Mouse (Mus musculus) CH12.LX (cell line): ENCODE data around the gene Zscan20. TPM values are rescaled to one million over a fixed set of nuclear protein-coding genes. Genes with fewer than 3 reads are reported as not detected.

Experiments
- DNase-seq: peaks from one replicate; pipeline ENCODE4 v3.0.0-alpha.2; 2013; ENCODE audit errors: extremely low read depth
- H3K27ac ChIP-seq: 2 replicates; pipeline ENCODE4 v1.5.1; 2012; ENCODE audit warnings: low read depth, mild to moderate bottlenecking, control low read depth, moderate library complexity; ENCODE audit not compliant: insufficient read depth
- H3K27me3 ChIP-seq: replicated peaks from 2 replicates; pipeline ENCODE3; 2012; ENCODE audit warnings: inconsistent platforms
- H3K36me3 ChIP-seq, 2 experiments: replicated peaks in 1 of 2; 2 replicates each; pipeline versions ENCODE3 to v1.6.1; 2012; ENCODE audit warnings: inconsistent platforms in 1 of 2, low read length in 1 of 2, mild to moderate bottlenecking in 1 of 2, mixed read lengths in 1 of 2, moderate library complexity in 1 of 2; ENCODE audit not compliant: control insufficient read depth in 1 of 2, insufficient read depth in 1 of 2
- H3K4me1 ChIP-seq, 2 experiments: 2 replicates each; pipeline ENCODE4 v1.6.1; 2012; ENCODE audit warnings: inconsistent platforms in 1 of 2, moderate library complexity in 1 of 2; ENCODE audit not compliant: insufficient read depth in 2 of 2, control insufficient read depth in 1 of 2
- H3K4me2 ChIP-seq: 2 replicates; pipeline ENCODE4 v1.6.1; 2012; ENCODE audit warnings: low read depth, mild to moderate bottlenecking, control low read depth; ENCODE audit not compliant: poor library complexity, insufficient read depth, severe bottlenecking
- H3K4me3 ChIP-seq, 3 experiments: fragments of 150-350 bp in 1 of 3; sonication (generic) in 1 of 3; replicated peaks in 1 of 3; 2 replicates each; pipeline versions ENCODE3 to v1.5.1; 2011 to 2012; ENCODE audit warnings: low read depth in 2 of 3, low read length in 2 of 3, mild to moderate bottlenecking in 2 of 3, moderate library complexity in 2 of 3, control low read depth in 1 of 3, improper control_type of control experiment in 1 of 3, inconsistent platforms in 1 of 3, mixed read lengths in 1 of 3; ENCODE audit not compliant: poor library complexity in 1 of 3
- H3K79me2 ChIP-seq: replicated peaks from 2 replicates; pipeline ENCODE4 v1.6.1; 2012; ENCODE audit warnings: mild to moderate bottlenecking, moderate library complexity; ENCODE audit not compliant: control insufficient read depth, poor library complexity, insufficient read depth, severe bottlenecking; ENCODE audit errors: extremely low read depth
- H3K9ac ChIP-seq: 2 replicates; pipeline ENCODE4 v1.6.1; 2012; ENCODE audit warnings: low read depth, mild to moderate bottlenecking, control low read depth, moderate library complexity; ENCODE audit not compliant: insufficient read depth
- H3K9me3 ChIP-seq: replicated peaks from 2 replicates; pipeline ENCODE3; 2012; ENCODE audit warnings: low read length, inconsistent platforms, mixed read lengths
- BHLHE40 ChIP-seq: IDR thresholded peaks from 2 replicates; pipeline ENCODE4 v1.6.1; 2011; ENCODE audit warnings: mild to moderate bottlenecking, low read depth, low read length, improper control_type of control experiment
- CHD2 ChIP-seq: IDR thresholded peaks from 2 replicates; pipeline ENCODE4 v1.6.1; 2011; ENCODE audit warnings: low read length, improper control_type of control experiment
- ELF1 ChIP-seq: IDR thresholded peaks from 2 replicates; pipeline ENCODE4 v1.6.1; 2014; ENCODE audit warnings: low read depth, mild to moderate bottlenecking, inconsistent platforms, low read length, improper control_type of control experiment
- GABPA ChIP-seq: IDR thresholded peaks from 2 replicates; pipeline ENCODE4 v1.6.1; 2012; ENCODE audit warnings: low read depth, low read length, improper control_type of control experiment, inconsistent platforms; ENCODE audit not compliant: insufficient replicate concordance
- HCFC1 ChIP-seq: IDR thresholded peaks from 2 replicates; pipeline ENCODE4 v1.6.1; 2012; ENCODE audit warnings: low read depth, mild to moderate bottlenecking, inconsistent platforms, low read length, improper control_type of control experiment
- IRF4 ChIP-seq: IDR thresholded peaks from 2 replicates; pipeline ENCODE4 v1.6.1; 2014; ENCODE audit warnings: low read depth, mild to moderate bottlenecking, inconsistent platforms, low read length, improper control_type of control experiment
- JUN ChIP-seq: IDR thresholded peaks from 2 replicates; pipeline ENCODE4 v1.6.1; 2011; ENCODE audit warnings: low read depth, mild to moderate bottlenecking, low read length, improper control_type of control experiment, moderate library complexity; ENCODE audit not compliant: insufficient read depth
- KAT2A ChIP-seq: IDR thresholded peaks from 2 replicates; pipeline ENCODE4 v1.6.1; 2012; ENCODE audit warnings: low read length, improper control_type of control experiment, inconsistent platforms; ENCODE audit not compliant: insufficient replicate concordance
- MAFK ChIP-seq: IDR thresholded peaks from 2 replicates; pipeline ENCODE4 v1.6.1; 2011; ENCODE audit warnings: low read length, improper control_type of control experiment; ENCODE audit not compliant: insufficient replicate concordance
- MAZ ChIP-seq: IDR thresholded peaks from 2 replicates; pipeline ENCODE4 v1.6.1; 2012; ENCODE audit warnings: low read depth, mild to moderate bottlenecking, inconsistent platforms, low read length, improper control_type of control experiment, moderate library complexity
- MXI1 ChIP-seq: IDR thresholded peaks from 2 replicates; pipeline ENCODE4 v1.6.1; 2011; ENCODE audit warnings: mild to moderate bottlenecking, low read depth, low read length, improper control_type of control experiment
- MYC ChIP-seq: IDR thresholded peaks from 2 replicates; pipeline ENCODE4 v1.6.1; 2011; ENCODE audit warnings: low read depth, mild to moderate bottlenecking, improper control_type of control experiment, low read length
- NELFE ChIP-seq: IDR thresholded peaks from 2 replicates; pipeline ENCODE4 v1.6.1; 2011; ENCODE audit warnings: low read depth, low read length, improper control_type of control experiment
- NRF1 ChIP-seq: IDR thresholded peaks from 2 replicates; pipeline ENCODE4 v1.6.1; 2014; ENCODE audit warnings: low read depth, mild to moderate bottlenecking, inconsistent platforms, low read length, improper control_type of control experiment, moderate library complexity
- POLR2AphosphoS2 ChIP-seq: IDR thresholded peaks from 2 replicates; pipeline ENCODE4 v1.6.1; 2011; ENCODE audit warnings: low read depth, low read length, improper control_type of control experiment
- RAD21 ChIP-seq: IDR thresholded peaks from 2 replicates; pipeline ENCODE4 v1.6.1; 2011; ENCODE audit warnings: low read depth, mild to moderate bottlenecking, low read length, improper control_type of control experiment, moderate library complexity
- RCOR1 ChIP-seq: conservative IDR thresholded peaks from 2 replicates; pipeline ENCODE4 v1.6.1; 2012; ENCODE audit warnings: low read depth, mild to moderate bottlenecking, inconsistent platforms, low read length, improper control_type of control experiment
- TBP ChIP-seq: conservative IDR thresholded peaks from 2 replicates; pipeline ENCODE4 v1.6.1; 2011; ENCODE audit warnings: low read depth, low read length, improper control_type of control experiment
- TCF12 ChIP-seq: IDR thresholded peaks from 2 replicates; pipeline ENCODE4 v1.6.1; 2014; ENCODE audit warnings: low read depth, mild to moderate bottlenecking, inconsistent platforms, low read length, improper control_type of control experiment
- UBTF ChIP-seq: IDR thresholded peaks from 2 replicates; pipeline ENCODE4 v1.6.1; 2012; ENCODE audit warnings: low read depth, mild to moderate bottlenecking, inconsistent platforms, low read length, improper control_type of control experiment, moderate library complexity
- USF1 ChIP-seq: IDR thresholded peaks from 2 replicates; pipeline ENCODE4 v1.6.1; 2014; ENCODE audit warnings: low read depth, mild to moderate bottlenecking, inconsistent platforms, low read length, improper control_type of control experiment
- ZC3H11A ChIP-seq: IDR thresholded peaks from 2 replicates; pipeline ENCODE4 v1.6.1; 2012; ENCODE audit warnings: low read depth, mild to moderate bottlenecking, inconsistent platforms, low read length, improper control_type of control experiment
- ZMIZ1 ChIP-seq: IDR thresholded peaks from 2 replicates; pipeline ENCODE4 v1.6.1; 2012; ENCODE audit warnings: low read depth, mild to moderate bottlenecking, inconsistent platforms, low read length, improper control_type of control experiment
- ZNF384 ChIP-seq: IDR thresholded peaks from 2 replicates; pipeline ENCODE4 v1.6.1; 2012; ENCODE audit warnings: low read depth, low read length, improper control_type of control experiment, inconsistent platforms
- dilution Hi-C: fragments of 300-500 bp; cut with MboI; formaldehyde crosslinking; loops from 2 replicates; pipeline ENCODE4 v1.14.3; 2020; ENCODE audit warnings: low sequenced_read_pairs; ENCODE audit not compliant: extremely low pct_unique_long_range_greater_than_20kb, extremely low pct_ligation_motif_present
- in situ Hi-C: fragments of 300-500 bp; cut with MboI; formaldehyde crosslinking; loops from 3 replicates; pipeline ENCODE4 v1.14.3; 2019; ENCODE audit warnings: low sequenced_read_pairs, low pct_ligation_motif_present, low pct_unique_long_range_greater_than_20kb, mixed read lengths
- polyA plus RNA-seq: library from polyadenylated mRNA; unstranded; fragments of >175 nt; gene quantifications from 2 replicates; pipeline ENCODE4 v1.2.1, GENCODE M21; 2012; ENCODE audit warnings: low read depth; ENCODE audit not compliant: insufficient read length
- total RNA-seq, 2 experiments: library from RNA; depleted of rRNA; stranded (reverse); fragments of 300-350 nt in 1 of 2; fragments of >200 nt in 1 of 2; gene quantifications; 2 replicates each; pipeline ENCODE4 v1.2.3; 2012 to 2014

Zscan20 gene
- total and polyA plus RNA-seq, 3 experiments, result 3.4 to 7.6 (median 4.2) TPM

- no peaks in the 10 kb centered on the region for H3K79me2 ChIP-seq
- in situ Hi-C loops, result no loop called here
- no peak overlapping the region for H3K4me2 ChIP-seq
- H3K36me3 ChIP-seq, result no peaks in the 10 kb centered on the region
- TF ChIP-seq NRF1, result no peak
- no peak for TF ChIP-seq ZMIZ1
- no peak for TF ChIP-seq ELF1
- no peak for TF ChIP-seq IRF4
- TF ChIP-seq MXI1, result no peak
- TF ChIP-seq USF1, result no peak
- TF ChIP-seq POLR2AphosphoS2, result no peak
- no peak for TF ChIP-seq ZNF384
- no peak for TF ChIP-seq RAD21
- no peak for TF ChIP-seq RCOR1
- TF ChIP-seq BHLHE40, result no peak
- no peak for TF ChIP-seq HCFC1
- dilution Hi-C loops, result no loop called here
- no peak overlapping the region for H3K9ac ChIP-seq
- no peak overlapping the region for H3K27ac ChIP-seq
- H3K27me3 ChIP-seq, result peaks cover 4% of the 10 kb centered on the region
- H3K4me1 ChIP-seq, result no peaks in the 10 kb centered on the region
- H3K9me3 ChIP-seq, result no peaks in the 10 kb centered on the region
- no peak for DNase-seq
- no peak overlapping the region for H3K4me3 ChIP-seq
These were observed 28.5 kb upstream of the Zscan20 start for GRCm38 (mm10) chr4:128638265-128638923.

GRCm38 (mm10) chr4:128637250-128637649 is 27.4 kb upstream of the Zscan20 start:
- dilution Hi-C loops (no loop called here), in situ Hi-C loops (no loop called here)
- DNase-seq, result no peak
- Histone ChIP-seq H3K27me3 (peaks cover 4% of the 10 kb centered on the region), H3K79me2 (no peaks in the 10 kb centered on the region), H3K9ac (no peak overlapping the region), H3K4me3 (no peak overlapping the region), H3K4me2 (no peak overlapping the region), H3K27ac (no peak overlapping the region), H3K9me3 (no peaks in the 10 kb centered on the region), H3K4me1 (peaks cover 0 to under 1% of the 10 kb centered on the region in 2 experiments; a peak in 2 of 4 replicates), H3K36me3 (no peaks in the 10 kb centered on the region)
- TF ChIP-seq UBTF (no peak), IRF4 (no peak), JUN (no peak), CHD2 (no peak), BHLHE40 (no peak), TBP (no peak), MAFK (no peak), GABPA (no peak), MYC (no peak), POLR2AphosphoS2 (no peak), KAT2A (no peak), ZC3H11A (no peak), NELFE (no peak), MAZ (no peak), ZNF384 (no peak), TCF12 (no peak), ZMIZ1 (no peak)
